Mouse (Mus musculus): Measurements from ENCODE around the gene Tbc1d13. TPM values are rescaled to one million over a fixed set of nuclear protein-coding genes. Genes with fewer than 3 reads are reported as not detected.
"Not testable (repeated sequence)": the region's sequence is repeated elsewhere in the genome, so short reads cannot be mapped to it uniquely, and the experiment has no call there.

Gene Tbc1d13
- polyA plus RNA-seq, 1 experiment from 2014 or later: 10.9 TPM

GRCm38 (mm10) chr2:30166677-30167076, 33.1 kb downstream of the Tbc1d13 start:
- 62% methylated on average over 4 of the region's 4 CpGs for WGBS
- Histone ChIP-seq H3K9me3 (0 out of 2 replicates have a peak, but pooled peaks cover 3% of the 10 kb centered on the region), H3K36me3 (no peaks in the 10 kb centered on the region), H3K4me1 (0 out of 2 replicates have a peak, but pooled peaks cover 4% of the 10 kb centered on the region), H3K9ac (replicated peaks) (no peak overlapping the region), H3K4me3 (no peak overlapping the region), H3K27ac (replicated peaks) (no peak overlapping the region), H3K4me2 (replicated peaks) (no peak overlapping the region), H3K27me3 (no peaks in the 10 kb centered on the region)
- ATAC-seq (replicated peaks): no peak

DNA sequence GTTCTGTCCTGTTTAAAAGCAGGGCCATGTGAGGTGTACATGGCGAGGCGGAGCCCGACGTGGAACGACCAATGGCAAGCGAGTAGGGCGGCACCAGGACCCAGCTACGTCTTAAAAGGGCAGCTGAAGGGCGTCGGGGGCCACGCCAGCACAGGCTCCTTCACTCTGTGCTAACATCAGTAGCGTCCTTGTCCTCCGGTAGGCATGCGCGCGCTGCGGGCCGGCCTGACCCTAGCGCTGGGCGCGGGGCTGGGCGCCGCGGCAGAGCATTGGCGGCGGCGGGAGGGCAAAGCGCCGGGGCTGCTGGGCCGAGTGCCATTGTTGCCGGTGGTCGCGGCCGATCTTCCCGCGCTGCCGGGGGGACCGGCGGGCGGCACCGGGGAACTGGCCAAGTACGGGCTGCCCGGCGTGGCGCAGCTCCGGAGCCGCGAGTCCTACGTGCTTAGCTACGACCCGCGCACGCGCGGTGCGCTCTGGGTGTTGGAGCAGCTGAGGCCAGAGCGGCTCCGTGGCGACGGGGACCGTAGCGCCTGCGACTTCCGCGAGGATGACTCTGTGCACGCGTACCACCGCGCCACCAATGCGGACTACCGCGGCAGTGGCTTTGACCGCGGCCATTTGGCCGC, 37.9 kb downstream of the Tbc1d13 start, which contains the start of gene Endog:
Gene Endog, plus strand, starts transcription at position 123 of the 626 bp plus-strand sequence.
- H3K4me3 ChIP-seq: peak within 1 kb of the TSS; percentile 61
- WGBS: 3% methylated on average over 75 of the region's 75 CpGs
- H3K27me3 ChIP-seq: no peaks in the 10 kb centered on the region
- peaks cover 34% of the 10 kb centered on the region for H3K36me3 ChIP-seq
- peak within 1 kb of the TSS; percentile 93 for H3K4me2 ChIP-seq (replicated peaks)
- peak within 1 kb of the TSS; percentile 86 for H3K27ac ChIP-seq (replicated peaks)
- 0 out of 2 replicates have a peak, but pooled peaks cover 3% of the 10 kb centered on the region for H3K9me3 ChIP-seq
- peaks cover 15% of the 10 kb centered on the region for H3K4me1 ChIP-seq
- peak; percentile 96 for ATAC-seq (replicated peaks)
- H3K9ac ChIP-seq (replicated peaks): peak within 1 kb of the TSS; percentile 67

DNA sequence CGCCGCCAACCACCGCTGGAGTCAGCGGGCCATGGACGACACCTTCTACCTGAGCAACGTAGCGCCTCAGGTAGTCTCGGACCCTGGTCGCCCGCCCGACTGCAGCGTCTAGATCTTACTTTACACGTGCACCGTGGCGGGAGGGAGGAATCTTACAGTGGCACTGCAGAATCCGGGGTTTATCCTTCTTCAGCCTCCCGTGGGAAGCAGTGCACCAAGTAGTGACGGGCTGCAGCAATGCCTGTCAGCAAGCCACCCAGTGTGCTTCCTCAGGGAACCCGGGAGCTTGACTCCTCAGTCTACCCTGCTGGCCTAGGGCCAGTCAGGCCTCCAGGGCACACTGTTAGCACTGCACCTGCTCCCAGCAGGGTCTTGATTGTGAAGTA, 38.4 kb downstream of the Tbc1d13 start:
- WGBS: under 1% methylated on average over 19 of the region's 19 CpGs
- ATAC-seq (replicated peaks): peak; percentile 30; the same call in 1 of the 2 replicates
- peak overlapping the region; percentile 86 for H3K27ac ChIP-seq (replicated peaks)
- peaks cover 17% of the 10 kb centered on the region for H3K4me1 ChIP-seq
- no peaks in the 10 kb centered on the region for H3K27me3 ChIP-seq
- H3K9ac ChIP-seq (replicated peaks): peak overlapping the region; percentile 67
- peaks cover 35% of the 10 kb centered on the region for H3K36me3 ChIP-seq
- peak overlapping the region; percentile 61 for H3K4me3 ChIP-seq
- peak overlapping the region; percentile 93 for H3K4me2 ChIP-seq (replicated peaks)
- H3K9me3 ChIP-seq: no peaks in the 10 kb centered on the region

DNA sequence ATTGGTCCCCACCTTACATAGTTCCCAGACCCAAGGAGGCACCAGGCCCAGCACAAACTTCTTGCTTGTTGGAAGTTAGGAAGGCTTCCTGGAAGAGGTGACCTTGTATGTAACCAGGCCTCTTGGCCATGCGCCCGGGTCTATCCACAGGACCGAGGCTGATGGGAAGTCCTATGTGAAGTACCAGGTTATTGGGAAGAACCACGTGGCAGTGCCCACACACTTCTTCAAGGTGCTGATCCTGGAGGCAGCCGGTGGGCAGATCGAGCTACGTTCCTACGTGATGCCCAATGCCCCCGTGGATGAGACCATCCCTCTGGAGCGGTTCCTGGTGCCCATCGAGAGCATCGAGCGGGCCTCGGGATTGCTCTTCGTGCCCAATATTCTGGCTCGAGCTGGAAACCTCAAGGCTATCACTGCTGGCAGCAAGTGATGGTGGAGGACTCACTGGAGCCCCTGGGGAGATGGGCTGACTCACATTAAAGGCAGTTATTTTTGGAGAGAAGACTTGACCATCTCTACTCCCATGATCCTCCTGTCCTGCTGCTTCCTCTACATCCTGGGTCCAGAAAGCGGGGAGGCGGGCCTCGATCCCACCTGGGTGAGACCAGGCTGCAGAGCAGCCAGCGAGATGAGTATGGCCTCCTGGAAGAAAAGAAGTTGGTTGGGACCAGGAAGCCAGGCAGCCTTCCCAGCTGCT, 40.1 kb downstream of the Tbc1d13 start:
- H3K4me2 ChIP-seq (replicated peaks): no peak overlapping the region
- H3K9ac ChIP-seq (replicated peaks): no peak overlapping the region
- peaks cover 35% of the 10 kb centered on the region for H3K36me3 ChIP-seq
- H3K4me3 ChIP-seq: no peak overlapping the region
- H3K4me1 ChIP-seq: peaks cover 30% of the 10 kb centered on the region
- H3K27me3 ChIP-seq: no peaks in the 10 kb centered on the region
- H3K9me3 ChIP-seq: no peaks in the 10 kb centered on the region
- WGBS: 96% methylated on average over 20 of the region's 20 CpGs
- H3K27ac ChIP-seq (replicated peaks): no peak overlapping the region
- no peak for ATAC-seq (replicated peaks)

GRCm38 (mm10) chr2:30175897-30176296, 42.4 kb downstream of the Tbc1d13 start:
- WGBS: 89% methylated on average over 8 of the region's 8 CpGs
- H3K9me3 ChIP-seq: no peaks in the 10 kb centered on the region
- no peak overlapping the region for H3K27ac ChIP-seq (replicated peaks)
- no peak overlapping the region for H3K9ac ChIP-seq (replicated peaks)
- no peaks in the 10 kb centered on the region for H3K27me3 ChIP-seq
- no peak for ATAC-seq (replicated peaks)
- no peak overlapping the region for H3K4me3 ChIP-seq
- peaks cover 29% of the 10 kb centered on the region for H3K4me1 ChIP-seq
- no peak overlapping the region for H3K4me2 ChIP-seq (replicated peaks)
- peaks cover 35% of the 10 kb centered on the region for H3K36me3 ChIP-seq

GRCm38 (mm10) chr2:30176561-30176960, 43.0 kb downstream of the Tbc1d13 start:
- Histone ChIP-seq H3K36me3 (peaks cover 35% of the 10 kb centered on the region), H3K9ac (replicated peaks) (no peak overlapping the region), H3K4me3 (no peak overlapping the region), H3K4me2 (replicated peaks) (no peak overlapping the region), H3K27ac (replicated peaks) (no peak overlapping the region), H3K9me3 (no peaks in the 10 kb centered on the region), H3K4me1 (peaks cover 26% of the 10 kb centered on the region), H3K27me3 (no peaks in the 10 kb centered on the region)
- ATAC-seq (replicated peaks): no peak
- 98% methylated on average over 2 of the region's 2 CpGs for WGBS

- Histone ChIP-seq H3K9ac (replicated peaks) (peak within 1 kb of the TSS; percentile 76), H3K4me3 (peak within 1 kb of the TSS; percentile 76), H3K4me2 (replicated peaks) (peak within 1 kb of the TSS; percentile 87), H3K9me3 (no peaks in the 10 kb centered on the region), H3K36me3 (peaks cover 35% of the 10 kb centered on the region), H3K27ac (replicated peaks) (0 out of 2 replicates have a peak within 1 kb of the TSS, but pooled peaks have one; percentile 9), H3K27me3 (no peaks in the 10 kb centered on the region), H3K4me1 (peaks cover 15% of the 10 kb centered on the region)
- peak; percentile 100 for ATAC-seq (replicated peaks)
- 3% methylated on average over 54 of the region's 54 CpGs for WGBS
Observed at GRCm38 (mm10) chr2:30177700-30178675, 44.4 kb downstream of the Tbc1d13 start, which contains the start of gene Spout1. Gene Spout1 (minus strand): TSS chr2:30178459.

- H3K4me1 ChIP-seq: peaks cover 15% of the 10 kb centered on the region
- H3K4me3 ChIP-seq: peak overlapping the region; percentile 76
- H3K36me3 ChIP-seq: peaks cover 28% of the 10 kb centered on the region
- WGBS: 43% methylated on average over 7 of the region's 7 CpGs
- H3K9ac ChIP-seq (replicated peaks); H3K27me3 ChIP-seq; ATAC-seq (replicated peaks); H3K27ac ChIP-seq (replicated peaks); H3K9me3 ChIP-seq: not testable (repeated sequence)
- peak overlapping the region; percentile 87 for H3K4me2 ChIP-seq (replicated peaks)
Observed at GRCm38 (mm10) chr2:30178711-30179110, 45.2 kb downstream of the Tbc1d13 start.

GRCm38 (mm10) chr2:30182424-30182823, 48.9 kb downstream of the Tbc1d13 start:
- H3K36me3 ChIP-seq: no peaks in the 10 kb centered on the region
- WGBS: 94% methylated on average over 2 of the region's 2 CpGs
- H3K27me3 ChIP-seq: no peaks in the 10 kb centered on the region
- peaks cover 8% of the 10 kb centered on the region for H3K4me1 ChIP-seq
- no peak overlapping the region for H3K27ac ChIP-seq (replicated peaks)
- H3K4me2 ChIP-seq (replicated peaks): no peak overlapping the region
- no peak for ATAC-seq (replicated peaks)
- H3K9me3 ChIP-seq: no peaks in the 10 kb centered on the region
- no peak overlapping the region for H3K4me3 ChIP-seq
- no peak overlapping the region for H3K9ac ChIP-seq (replicated peaks)

DNA sequence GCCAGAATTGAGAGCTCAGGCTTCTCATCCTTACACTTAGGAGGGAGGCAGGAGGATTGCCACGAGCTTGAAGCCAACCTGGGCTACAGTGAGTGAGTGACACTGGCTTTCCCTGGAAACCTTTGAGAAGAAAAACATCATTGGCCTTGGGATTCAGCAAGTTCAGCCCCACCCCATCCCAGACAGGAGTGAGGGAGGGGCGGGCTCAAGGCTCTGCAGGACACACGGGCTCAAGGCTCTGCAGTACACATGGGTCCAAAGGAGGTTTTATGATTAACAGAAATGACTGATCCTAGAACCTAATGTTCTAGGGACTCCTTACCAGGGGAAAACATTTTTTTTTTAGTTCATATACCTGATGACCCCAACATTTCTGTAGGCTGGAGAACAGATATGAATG, 50.2 kb downstream of the Tbc1d13 start:
- Histone ChIP-seq H3K4me2 (replicated peaks) (no peak overlapping the region), H3K36me3 (no peaks in the 10 kb centered on the region), H3K27me3 (no peaks in the 10 kb centered on the region), H3K9ac (replicated peaks) (no peak overlapping the region), H3K4me1 (no peaks in the 10 kb centered on the region), H3K9me3 (no peaks in the 10 kb centered on the region), H3K27ac (replicated peaks) (no peak overlapping the region), H3K4me3 (no peak overlapping the region)
- ATAC-seq (replicated peaks): no peak
- 83% methylated on average over 3 of the region's 3 CpGs for WGBS

- Histone ChIP-seq H3K4me2 (replicated peaks) (no peak overlapping the region), H3K27ac (replicated peaks) (no peak overlapping the region), H3K4me3 (no peak overlapping the region), H3K27me3 (no peaks in the 10 kb centered on the region), H3K36me3 (no peaks in the 10 kb centered on the region), H3K9me3 (no peaks in the 10 kb centered on the region), H3K9ac (replicated peaks) (no peak overlapping the region), H3K4me1 (no peaks in the 10 kb centered on the region)
- WGBS: 94% methylated on average over 6 of the region's 6 CpGs
- no peak for ATAC-seq (replicated peaks)
Observed at GRCm38 (mm10) chr2:30185276-30185675, 51.7 kb downstream of the Tbc1d13 start.
